Mouse (Mus musculus): Measurements from ENCODE around the gene Grpel1. TPM values are rescaled to one million over a fixed set of nuclear protein-coding genes. Genes with fewer than 3 reads are reported as not detected.

Gene Grpel1
- polyA plus RNA-seq, 1 experiment, result 22.9 TPM

GRCm38 (mm10) chr5:36489225-36489624, 24.4 kb downstream of the Grpel1 start:
- H3K4me3 ChIP-seq (ENCODE audit: insufficient read depth, low read length), result no peak overlapping the region
- H3K4me1 ChIP-seq (ENCODE audit: control insufficient read depth, insufficient read depth, low read length), result no peaks in the 10 kb centered on the region
- no peak overlapping the region for H3K27ac ChIP-seq (ENCODE audit: insufficient read depth, low read length)
- TF ChIP-seq CTCF (IDR thresholded peaks at IDR 0.05; ENCODE audit: extremely low read depth, insufficient read depth, low read length) (peak; percentile 41; the same call in 1 of the 2 replicates), POLR2A (IDR thresholded peaks at IDR 0.05; ENCODE audit: extremely low read depth, insufficient read depth, low read length) (no peak)

GRCm38 (mm10) chr5:36493919-36494318, 29.1 kb downstream of the Grpel1 start:
- TF ChIP-seq POLR2A (IDR thresholded peaks at IDR 0.05; ENCODE audit: extremely low read depth, insufficient read depth, low read length), result no peak
- no peak for TF ChIP-seq CTCF (IDR thresholded peaks at IDR 0.05; ENCODE audit: extremely low read depth, insufficient read depth, low read length)
- H3K4me3 ChIP-seq (ENCODE audit: insufficient read depth, low read length), result no peak overlapping the region
- no peak overlapping the region for H3K27ac ChIP-seq (ENCODE audit: insufficient read depth, low read length)
- no peaks in the 10 kb centered on the region; the same call in 1 of the 2 replicates for H3K4me1 ChIP-seq (ENCODE audit: control insufficient read depth, insufficient read depth, low read length)

GRCm38 (mm10) chr5:36494709-36495108, 29.9 kb downstream of the Grpel1 start:
- no peak for TF ChIP-seq POLR2A (IDR thresholded peaks at IDR 0.05; ENCODE audit: extremely low read depth, insufficient read depth, low read length)
- no peak for TF ChIP-seq CTCF (IDR thresholded peaks at IDR 0.05; ENCODE audit: extremely low read depth, insufficient read depth, low read length)
- Histone ChIP-seq H3K27ac (ENCODE audit: insufficient read depth, low read length) (no peak overlapping the region), H3K4me3 (ENCODE audit: insufficient read depth, low read length) (no peak overlapping the region), H3K4me1 (ENCODE audit: control insufficient read depth, insufficient read depth, low read length) (no peaks in the 10 kb centered on the region; the same call in 1 of the 2 replicates)

GRCm38 (mm10) chr5:36505235-36505634, 40.4 kb downstream of the Grpel1 start:
- Histone ChIP-seq H3K4me1 (ENCODE audit: control insufficient read depth, insufficient read depth, low read length) (no peaks in the 10 kb centered on the region; the same call in 1 of the 2 replicates), H3K4me3 (ENCODE audit: insufficient read depth, low read length) (no peak overlapping the region), H3K27ac (ENCODE audit: insufficient read depth, low read length) (no peak overlapping the region)
- TF ChIP-seq CTCF (IDR thresholded peaks at IDR 0.05; ENCODE audit: extremely low read depth, insufficient read depth, low read length) (no peak), POLR2A (IDR thresholded peaks at IDR 0.05; ENCODE audit: extremely low read depth, insufficient read depth, low read length) (no peak)

GRCm38 (mm10) chr5:36505643-36506042, 40.8 kb downstream of the Grpel1 start:
- no peaks in the 10 kb centered on the region; the same call in 1 of the 2 replicates for H3K4me1 ChIP-seq (ENCODE audit: control insufficient read depth, insufficient read depth, low read length)
- TF ChIP-seq CTCF (IDR thresholded peaks at IDR 0.05; ENCODE audit: extremely low read depth, insufficient read depth, low read length), result no peak
- no peak for TF ChIP-seq POLR2A (IDR thresholded peaks at IDR 0.05; ENCODE audit: extremely low read depth, insufficient read depth, low read length)
- no peak overlapping the region for H3K27ac ChIP-seq (ENCODE audit: insufficient read depth, low read length)
- no peak overlapping the region for H3K4me3 ChIP-seq (ENCODE audit: insufficient read depth, low read length)

GRCm38 (mm10) chr5:36508351-36508750, 43.6 kb downstream of the Grpel1 start:
- TF ChIP-seq POLR2A (IDR thresholded peaks at IDR 0.05; ENCODE audit: extremely low read depth, insufficient read depth, low read length), result no peak
- TF ChIP-seq CTCF (IDR thresholded peaks at IDR 0.05; ENCODE audit: extremely low read depth, insufficient read depth, low read length), result no peak
- H3K4me1 ChIP-seq (ENCODE audit: control insufficient read depth, insufficient read depth, low read length), result no peaks in the 10 kb centered on the region
- H3K27ac ChIP-seq (ENCODE audit: insufficient read depth, low read length), result no peak overlapping the region
- H3K4me3 ChIP-seq (ENCODE audit: insufficient read depth, low read length), result no peak overlapping the region

GRCm38 (mm10) chr5:36510956-36511355, 46.2 kb downstream of the Grpel1 start:
- Histone ChIP-seq H3K4me1 (ENCODE audit: control insufficient read depth, insufficient read depth, low read length) (no peaks in the 10 kb centered on the region), H3K4me3 (ENCODE audit: insufficient read depth, low read length) (no peak overlapping the region), H3K27ac (ENCODE audit: insufficient read depth, low read length) (no peak overlapping the region)
- TF ChIP-seq POLR2A (IDR thresholded peaks at IDR 0.05; ENCODE audit: extremely low read depth, insufficient read depth, low read length), result no peak
- no peak for TF ChIP-seq CTCF (IDR thresholded peaks at IDR 0.05; ENCODE audit: extremely low read depth, insufficient read depth, low read length)

- Histone ChIP-seq H3K4me1 (ENCODE audit: control insufficient read depth, insufficient read depth, low read length) (peaks cover 4% of the 10 kb centered on the region), H3K27ac (ENCODE audit: insufficient read depth, low read length) (no peak overlapping the region)
- no peak for TF ChIP-seq CTCF (IDR thresholded peaks at IDR 0.05; ENCODE audit: extremely low read depth, insufficient read depth, low read length)
- no peak for TF ChIP-seq POLR2A (IDR thresholded peaks at IDR 0.05; ENCODE audit: extremely low read depth, insufficient read depth, low read length)
Measured at GRCm38 (mm10) chr5:36515126-36515525, 50.3 kb downstream of the Grpel1 start.

GRCm38 (mm10) chr5:36515558-36515957, 50.8 kb downstream of the Grpel1 start:
- Histone ChIP-seq H3K27ac (ENCODE audit: insufficient read depth, low read length) (no peak overlapping the region), H3K4me3 (ENCODE audit: insufficient read depth, low read length) (no peak overlapping the region), H3K4me1 (ENCODE audit: control insufficient read depth, insufficient read depth, low read length) (peaks cover 4% of the 10 kb centered on the region)
- no peak for TF ChIP-seq POLR2A (IDR thresholded peaks at IDR 0.05; ENCODE audit: extremely low read depth, insufficient read depth, low read length)
- TF ChIP-seq CTCF (IDR thresholded peaks at IDR 0.05; ENCODE audit: extremely low read depth, insufficient read depth, low read length), result no peak

More at GRCm38 (mm10) chr5:36515126-36515525, 50.3 kb downstream of the Grpel1 start:
- H3K4me3 ChIP-seq (ENCODE audit: insufficient read depth, low read length), result no peak overlapping the region

GRCm38 (mm10) chr5:36517596-36517995, 52.8 kb downstream of the Grpel1 start:
- TF ChIP-seq CTCF (IDR thresholded peaks at IDR 0.05; ENCODE audit: extremely low read depth, insufficient read depth, low read length) (no peak), POLR2A (IDR thresholded peaks at IDR 0.05; ENCODE audit: extremely low read depth, insufficient read depth, low read length) (no peak)
- H3K4me3 ChIP-seq (ENCODE audit: insufficient read depth, low read length), result no peak overlapping the region
- H3K4me1 ChIP-seq (ENCODE audit: control insufficient read depth, insufficient read depth, low read length), result peaks cover 4% of the 10 kb centered on the region
- H3K27ac ChIP-seq (ENCODE audit: insufficient read depth, low read length), result peak overlapping the region; percentile 84; the same call in 1 of the 2 replicates
